Mouse (Mus musculus): ENCODE results near the gene Stat5a.

- TF ChIP-seq CTCF (IDR thresholded peaks at IDR 0.05; ENCODE audit: low read depth) (peak; percentile 34; the same call in 1 of the 2 replicates), EP300 (optimal IDR thresholded peaks at IDR 0.05) (no peak)
Observed at GRCm38 (mm10) chr11:100860198-100861048, 1.3 kb downstream of the Stat5a start.
